Mouse (Mus musculus) yolk sac, embryonic 10.5 days (tissue): ENCODE measurements at regions not wholly inside any gene's neighbourhood (a gene's known extent, or its start where the extent isn't known, plus 50 kb on each side); places are given as distances from the start of the nearest gene placed in this dataset.
A peak's percentile ranks its signal among the peaks of the same experiment; 100 is the strongest.

Experiments used
- DNase-seq: peaks from one replicate; pipeline ENCODE4 v3.0.0-alpha.2; 2017; ENCODE audit warnings: low spot score

DNA sequence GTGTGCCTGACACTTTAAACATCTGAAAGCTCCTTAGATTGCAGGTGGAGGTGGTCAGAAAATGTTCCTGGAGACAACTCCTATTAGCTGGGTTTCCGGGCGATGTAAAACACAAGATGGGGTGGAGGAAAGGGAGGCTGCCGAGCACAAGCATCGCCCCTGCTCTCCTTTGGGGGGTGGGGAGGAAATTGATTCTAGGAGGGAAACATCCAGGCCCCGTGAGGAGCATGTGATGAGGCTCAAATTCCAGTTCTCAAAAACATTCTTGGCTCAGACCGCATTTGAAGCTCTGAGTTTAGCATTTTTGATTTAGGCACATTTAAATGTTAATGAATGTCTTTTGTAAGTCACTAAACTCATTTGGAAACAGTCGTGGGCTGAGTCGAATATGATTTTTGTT, 105.5 kb downstream of the Rpl14 start:
- no peak for DNase-seq

DNA sequence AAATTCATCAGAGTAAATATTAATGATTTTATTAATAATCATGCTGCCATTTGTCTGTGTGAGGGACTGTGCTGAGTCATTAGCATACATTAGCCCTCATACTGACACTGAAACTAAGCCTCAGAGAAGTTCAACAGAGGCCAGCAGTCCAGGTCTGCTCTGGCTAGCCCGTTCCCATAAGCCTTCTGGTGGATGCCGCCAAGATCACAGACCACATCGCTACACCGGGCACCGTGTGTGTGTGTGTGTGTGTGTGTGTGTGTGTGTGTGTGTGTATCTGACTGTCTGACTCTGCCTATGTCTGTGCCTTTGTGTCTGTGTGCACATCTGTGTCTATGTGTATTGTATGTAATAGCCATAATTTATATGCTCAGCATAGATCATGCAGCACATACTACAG, 106.0 kb downstream of the Rpl14 start:
- no peak for DNase-seq

GRCm38 (mm10) chr9:120679822-120680426, 108.7 kb downstream of the Rpl14 start:
- DNase-seq = peak; percentile 39

DNA sequence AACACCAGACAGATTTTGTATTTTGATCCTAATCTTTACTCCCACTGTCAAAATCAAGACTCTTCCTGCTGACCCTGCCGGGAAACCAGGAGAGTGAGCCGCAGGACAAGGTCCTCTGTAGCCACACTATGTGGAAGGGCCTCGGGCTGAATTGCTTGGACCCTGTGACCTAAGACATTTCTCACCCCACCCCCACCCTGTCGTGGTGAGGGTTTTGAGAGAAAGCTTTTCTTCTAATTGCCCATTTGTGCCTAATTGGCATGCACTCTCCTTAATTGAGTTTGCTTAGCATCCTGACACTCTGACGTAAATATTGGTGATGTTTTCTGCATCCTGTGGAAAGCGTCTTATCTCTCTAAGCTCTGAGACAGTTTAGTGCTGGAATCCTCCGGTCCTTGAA, 110.2 kb downstream of the Rpl14 start:
- DNase-seq = no peak

- DNase-seq = peak; percentile 47
Observed at GRCm38 (mm10) chr9:120685961-120686360, 114.7 kb downstream of the Rpl14 start.

DNA sequence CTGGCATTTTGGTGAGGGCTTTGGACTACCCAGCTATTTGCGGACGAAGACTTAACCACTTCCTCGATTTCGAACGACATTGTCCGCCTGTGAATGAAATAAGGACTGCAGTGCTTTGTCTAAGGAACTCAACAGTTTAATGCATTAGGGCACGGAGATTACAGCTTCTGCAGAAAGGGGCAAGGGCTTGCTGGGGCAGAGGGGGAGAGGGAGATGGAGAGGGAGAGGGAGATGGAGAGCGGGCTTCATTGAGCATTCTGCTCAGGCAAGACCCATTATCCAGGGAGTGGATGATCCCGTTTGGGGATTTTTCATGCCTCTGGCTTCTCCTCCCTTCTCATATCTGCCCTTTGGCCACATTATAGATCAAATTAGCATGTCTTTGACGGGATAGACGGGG, 117.8 kb downstream of the Rpl14 start:
- DNase-seq = no peak

- DNase-seq = no peak
Observed at GRCm38 (mm10) chr9:120690510-120690909, 119.3 kb downstream of the Rpl14 start.

- DNase-seq = peak; percentile 86
Observed at GRCm38 (mm10) chr9:120690961-120691941, 120.0 kb downstream of the Rpl14 start.

- no peak for DNase-seq
Observed at GRCm38 (mm10) chr9:120691971-120692401, 120.7 kb downstream of the Rpl14 start.

DNA sequence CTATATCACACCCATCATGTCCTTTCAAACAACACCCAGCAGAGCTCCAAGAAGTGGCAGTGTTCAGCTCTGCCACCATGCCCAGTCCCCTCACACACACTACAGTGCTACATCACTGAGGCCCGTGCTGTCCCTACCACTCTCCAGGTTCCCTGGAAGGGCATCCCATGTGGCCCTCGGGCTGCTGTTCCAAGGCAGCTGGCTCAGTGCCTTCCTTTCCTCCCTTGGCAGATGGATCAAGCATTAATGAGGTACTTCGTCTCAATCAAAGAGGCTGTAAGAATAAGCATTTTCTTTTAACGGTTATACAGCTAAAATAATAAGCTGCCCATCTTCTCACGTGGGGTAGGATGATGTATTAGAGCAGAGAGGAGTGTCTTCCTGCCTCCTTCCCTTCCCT, 123.2 kb downstream of the Rpl14 start:
- DNase-seq = no peak

GRCm38 (mm10) chr9:120695966-120696365, 124.7 kb downstream of the Rpl14 start:
- no peak for DNase-seq

GRCm38 (mm10) chr9:120697749-120698148, 126.5 kb downstream of the Rpl14 start:
- DNase-seq = no peak

GRCm38 (mm10) chr9:120699781-120700180, 128.5 kb downstream of the Rpl14 start:
- DNase-seq = no peak

DNA sequence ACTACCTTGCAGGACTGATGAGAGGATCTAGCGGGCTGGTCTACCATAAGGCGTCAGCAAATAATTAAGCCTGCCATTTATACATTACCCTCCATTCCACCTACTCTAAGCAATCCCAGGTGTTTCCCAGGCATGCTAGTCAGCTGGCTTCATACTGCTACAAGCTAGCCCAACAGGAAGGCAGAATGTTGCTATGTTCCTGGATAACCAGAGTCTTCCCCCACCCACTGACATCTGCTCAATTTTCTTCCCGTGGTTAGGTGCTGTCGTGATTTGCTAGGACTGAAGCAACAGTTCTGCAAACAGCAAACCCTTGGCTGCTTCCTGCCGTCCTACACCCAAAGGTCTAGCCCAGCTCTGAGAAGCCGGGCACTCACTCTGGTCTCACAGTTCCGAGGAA, 131.6 kb downstream of the Rpl14 start:
- no peak for DNase-seq

- DNase-seq = no peak
Observed at GRCm38 (mm10) chr9:120703291-120703930, 132.2 kb downstream of the Rpl14 start.

GRCm38 (mm10) chr9:120706562-120707198, 135.4 kb downstream of the Rpl14 start:
- no peak for DNase-seq

DNA sequence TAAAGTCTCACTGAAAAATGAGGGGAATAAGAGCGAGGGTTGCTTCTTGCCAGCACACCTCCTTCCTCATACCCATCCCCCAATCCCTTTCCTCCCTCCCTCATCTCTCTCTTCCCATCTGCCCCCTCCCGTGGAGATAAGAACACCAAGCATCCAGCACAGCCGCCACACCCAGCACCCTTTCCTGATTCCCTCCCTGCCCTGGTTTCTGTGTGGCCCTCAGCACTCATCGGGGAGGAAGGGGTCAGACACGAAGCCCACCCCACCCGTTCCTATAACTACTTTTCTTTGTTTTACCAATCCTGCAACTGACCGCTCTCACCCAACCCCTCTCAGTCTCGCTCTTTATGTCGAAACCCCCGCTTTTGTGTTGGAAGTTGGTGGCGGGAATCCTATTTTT, 137.3 kb downstream of the Rpl14 start:
- DNase-seq = no peak

- no peak for DNase-seq
Observed at GRCm38 (mm10) chr9:120709146-120709655, 138.0 kb downstream of the Rpl14 start.

DNA sequence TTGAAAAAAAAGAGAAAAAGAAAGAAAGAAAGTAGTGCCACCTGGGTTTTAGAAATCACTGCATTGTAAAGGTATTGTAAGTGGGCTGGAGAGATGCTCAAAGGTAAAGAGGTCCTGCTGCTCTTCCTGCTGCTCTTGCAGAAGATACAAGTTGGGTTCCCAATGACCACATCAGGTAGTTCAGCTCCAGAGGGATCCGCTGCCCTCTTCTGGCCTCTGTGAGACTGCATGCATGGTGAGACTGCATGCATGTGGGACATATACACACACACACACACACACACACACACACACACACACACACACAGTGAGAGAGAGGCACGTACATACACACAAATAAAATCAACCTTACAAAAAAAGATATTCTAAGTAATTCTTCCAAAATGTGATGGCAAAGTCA, 141.7 kb downstream of the Rpl14 start:
- no peak for DNase-seq

GRCm38 (mm10) chr9:120715665-120716121, 144.4 kb downstream of the Rpl14 start:
- no peak for DNase-seq

DNA sequence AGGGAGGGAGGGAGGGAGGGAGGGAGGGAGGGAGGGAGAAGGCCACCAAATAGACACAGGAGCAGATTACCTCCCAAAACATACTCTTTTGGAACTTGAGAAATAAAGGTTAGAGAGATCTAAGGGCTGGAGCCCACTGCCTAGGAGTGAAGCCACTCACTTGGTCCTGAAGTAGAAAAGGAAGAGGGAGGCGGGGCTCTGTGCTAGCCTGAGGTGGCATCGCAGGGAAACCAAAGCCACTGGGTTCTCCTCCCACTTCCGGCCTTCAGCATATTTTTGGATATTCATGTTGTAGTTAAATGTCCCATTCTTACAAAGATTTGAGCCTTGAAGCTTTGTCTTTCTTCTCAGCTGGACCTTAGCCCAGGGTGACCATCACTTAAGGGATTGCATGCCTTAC, 147.6 kb downstream of the Rpl14 start:
- DNase-seq = no peak
